Mouse (Mus musculus): ENCODE data around the gene Man2b2.

- TF ChIP-seq CTCF (IDR thresholded peaks at IDR 0.05; ENCODE audit: low read depth) (no peak), EP300 (IDR thresholded peaks at IDR 0.05; ENCODE audit: low read depth) (no peak)
Observed at GRCm38 (mm10) chr5:36868266-36869090, 38.0 kb upstream of the Man2b2 start, which contains the start of gene Ppp2r2c.

Measured in liver, postnatal 0 days (tissue).